Mouse (Mus musculus) layer of hippocampus, postnatal 25 days (tissue): ENCODE measurements around the gene Mrpl2. TPM values are rescaled to one million over a fixed set of nuclear protein-coding genes. Genes with fewer than 3 reads are reported as not detected.

Experiments
- DNase-seq, 2 experiments: peaks; one replicate each; pipeline ENCODE4 v3.0.0; 2022; ENCODE audit warnings: mixed read lengths in 2 of 2, low spot score in 1 of 2; ENCODE audit errors: extremely low spot score in 1 of 2
- total RNA-seq, 2 experiments: library from RNA; stranded (reverse); gene quantifications; 2 replicates each; pipeline ENCODE4 v1.2.3; 2021

Mrpl2 gene
- total RNA-seq, 2 experiments from 2014 or later: 51.5 to 57.4 TPM

- DNase-seq: no peak
Measured at GRCm38 (mm10) chr17:46656054-46656453, 10.0 kb downstream of the Mrpl2 start.

GRCm38 (mm10) chr17:46661351-46661750 lies 15.3 kb downstream of the Mrpl2 start:
- no peak for DNase-seq

GRCm38 (mm10) chr17:46661981-46662380 lies 16.0 kb downstream of the Mrpl2 start:
- no peak for DNase-seq

GRCm38 (mm10) chr17:46662730-46663129 lies 16.7 kb downstream of the Mrpl2 start:
- no peak for DNase-seq

GRCm38 (mm10) chr17:46667712-46668111 lies 21.7 kb downstream of the Mrpl2 start:
- DNase-seq: no peak

- no peak for DNase-seq
Measured at GRCm38 (mm10) chr17:46669911-46670310, 23.9 kb downstream of the Mrpl2 start.

GRCm38 (mm10) chr17:46673850-46674529 lies 28.0 kb downstream of the Mrpl2 start, which contains the start of gene Rrp36:
TSS of gene Rrp36 (minus strand) at chr17:46674352.
- DNase-seq: peak; percentile 69 to 81

GRCm38 (mm10) chr17:46674530-46675283 lies 28.7 kb downstream of the Mrpl2 start:
- DNase-seq: no peak

- DNase-seq: no peak
Measured at GRCm38 (mm10) chr17:46678416-46678815, 32.4 kb downstream of the Mrpl2 start, which contains the start of gene Mea1. TSS of gene Mea1 (plus strand) at chr17:46678793.

- no peak for DNase-seq
Measured at GRCm38 (mm10) chr17:46678911-46679310, 32.9 kb downstream of the Mrpl2 start.

- peak; percentile 42 to 52 for DNase-seq
Measured at GRCm38 (mm10) chr17:46679843-46680759, 34.1 kb downstream of the Mrpl2 start.

GRCm38 (mm10) chr17:46680760-46681373 lies 34.8 kb downstream of the Mrpl2 start, which contains the start of gene Klhdc3:
TSS of gene Klhdc3 (minus strand) at chr17:46680914.
- DNase-seq: peak; percentile 88

GRCm38 (mm10) chr17:46681466-46682118 lies 35.6 kb downstream of the Mrpl2 start:
- no peak for DNase-seq

- DNase-seq: no peak
Measured at GRCm38 (mm10) chr17:46682654-46683389, 36.8 kb downstream of the Mrpl2 start.

- no peak for DNase-seq
Measured at GRCm38 (mm10) chr17:46685913-46686312, 39.9 kb downstream of the Mrpl2 start.

- no peak for DNase-seq
Measured at GRCm38 (mm10) chr17:46690665-46691064, 44.6 kb downstream of the Mrpl2 start.

- no peak for DNase-seq
Measured at GRCm38 (mm10) chr17:46691390-46691789, 45.4 kb downstream of the Mrpl2 start.

GRCm38 (mm10) chr17:46694517-46695063 lies 48.6 kb downstream of the Mrpl2 start:
- DNase-seq: no peak

- no peak for DNase-seq
Measured at GRCm38 (mm10) chr17:46698515-46698914, 52.5 kb downstream of the Mrpl2 start.
